Mouse (Mus musculus) bone marrow, adult 2 months (tissue): ENCODE data around the gene H2afz.

Source experiments
- CTCF ChIP-seq: fragments of 200-500 bp; IDR thresholded peaks from 2 replicates; pipeline ENCODE4 v1.5.1; 2011; ENCODE audit warnings: low read length, control low read depth; ENCODE audit not compliant: control insufficient read depth, insufficient read depth
- POLR2A ChIP-seq: fragments of 200-500 bp; IDR thresholded peaks from 2 replicates; pipeline ENCODE4 v1.6.1; 2011; ENCODE audit warnings: low read depth, mild to moderate bottlenecking, control low read depth, low read length, borderline replicate concordance; ENCODE audit not compliant: control insufficient read depth

GRCm38 (mm10) chr3:137851196-137851595 lies 13.1 kb upstream of the H2afz start:
- TF ChIP-seq POLR2A (no peak), CTCF (no peak)
